Mouse (Mus musculus): ENCODE measurements at regions not wholly inside any gene's neighbourhood (a gene's known extent, or its start where the extent isn't known, plus 50 kb on each side); places are given as distances from the start of the nearest gene placed in this dataset.

DNA sequence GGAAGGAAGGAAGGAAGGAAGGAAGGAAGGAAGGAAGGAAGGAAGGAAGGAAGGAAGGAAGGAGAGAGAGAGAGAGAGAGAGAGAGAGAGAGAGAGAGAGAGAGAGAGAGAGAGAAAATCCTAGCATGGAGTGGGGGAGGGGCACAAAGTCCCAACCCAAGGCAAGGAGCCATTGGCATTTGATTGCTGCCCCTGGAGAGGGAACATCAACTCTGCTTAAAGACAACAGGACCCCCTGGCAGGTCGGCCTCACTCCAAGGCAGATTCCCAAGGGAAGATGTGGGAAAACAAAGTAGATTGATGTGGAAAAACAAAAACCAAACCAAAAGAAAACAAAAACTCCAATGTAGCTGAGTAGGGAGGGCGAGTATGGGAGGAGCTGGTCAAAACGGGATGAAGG, 49.9 kb upstream of the Fzd10 start:
- no peak for DNase-seq
- H3K27ac ChIP-seq (ENCODE audit: low read depth, low read length) = no peak overlapping the region
- H3K9me3 ChIP-seq (ENCODE audit: low read length) = no peaks in the 10 kb centered on the region
- H3K4me2 ChIP-seq (ENCODE audit: low read depth) = no peak overlapping the region
- TF ChIP-seq CTCF (IDR thresholded peaks at IDR 0.05; ENCODE audit: low read depth) = no peak
- 23% methylated on average over 3 of the region's 3 CpGs for WGBS
- H3K9ac ChIP-seq = no peak overlapping the region
- peaks cover 5% of the 10 kb centered on the region; the same call in 1 of the 2 replicates for H3K4me1 ChIP-seq (ENCODE audit: insufficient read depth)
- no peak overlapping the region for H3K4me3 ChIP-seq (ENCODE audit: low read depth, low read length)
- no peak for ATAC-seq
- H3K36me3 ChIP-seq (ENCODE audit: insufficient read depth) = no peaks in the 10 kb centered on the region
- H3K27me3 ChIP-seq (ENCODE audit: insufficient read depth, low read length) = peaks cover 12% of the 10 kb centered on the region

DNA sequence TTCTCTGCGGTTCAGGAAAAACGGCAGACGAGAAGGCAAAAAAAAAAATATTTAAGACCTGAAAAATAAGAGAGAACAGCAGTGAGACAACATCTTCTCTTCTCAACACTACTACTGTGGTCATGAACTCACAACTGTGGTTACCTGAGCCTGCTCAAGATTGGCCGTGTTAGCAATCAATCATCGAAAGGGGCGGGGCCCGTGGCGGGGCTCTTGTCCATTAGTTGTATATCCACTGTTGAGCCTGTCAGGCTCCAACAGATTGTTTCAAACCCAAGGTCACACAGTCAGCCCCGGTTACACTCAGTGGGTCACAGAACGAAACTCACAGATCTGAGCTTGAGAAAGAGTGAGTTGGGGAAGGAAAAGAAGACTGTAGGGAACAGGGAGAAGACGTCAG, 50.8 kb upstream of the Fzd10 start:
- H3K27me3 ChIP-seq (ENCODE audit: insufficient read depth, low read length) = peaks cover 12% of the 10 kb centered on the region
- no peak for DNase-seq
- H3K9ac ChIP-seq = no peak overlapping the region
- no peak overlapping the region for H3K4me3 ChIP-seq (ENCODE audit: low read depth, low read length)
- 87% methylated on average over 11 of the region's 11 CpGs for WGBS
- no peaks in the 10 kb centered on the region for H3K9me3 ChIP-seq (ENCODE audit: low read length)
- no peaks in the 10 kb centered on the region for H3K36me3 ChIP-seq (ENCODE audit: insufficient read depth)
- H3K27ac ChIP-seq (ENCODE audit: low read depth, low read length) = no peak overlapping the region
- TF ChIP-seq CTCF (IDR thresholded peaks at IDR 0.05; ENCODE audit: low read depth) = no peak
- ATAC-seq = no peak
- peaks cover 5% of the 10 kb centered on the region; the same call in 1 of the 2 replicates for H3K4me1 ChIP-seq (ENCODE audit: insufficient read depth)
- no peak overlapping the region for H3K4me2 ChIP-seq (ENCODE audit: low read depth)

DNA sequence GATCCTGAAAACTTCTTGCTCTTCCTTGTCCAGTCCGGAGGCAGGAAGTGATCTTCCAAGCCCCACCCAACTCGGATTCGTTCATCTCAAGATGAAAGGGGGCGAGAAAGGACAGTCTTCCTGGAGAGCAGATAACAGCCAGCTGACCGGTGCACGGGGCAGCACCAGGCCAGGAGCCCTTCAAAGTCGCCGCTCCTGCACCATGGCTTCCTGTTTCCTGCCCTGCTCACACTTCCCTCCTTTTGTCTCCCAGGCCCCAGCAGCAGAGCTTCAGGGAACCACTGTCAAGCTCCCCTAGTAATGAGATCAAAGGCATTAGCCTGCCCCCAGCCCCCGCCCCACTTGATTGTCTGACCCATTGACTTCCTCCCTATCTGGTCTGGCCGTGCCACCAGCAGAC, 58.6 kb upstream of the Fzd10 start:
- Histone ChIP-seq H3K9ac (no peak overlapping the region), H3K4me2 (ENCODE audit: low read depth) (no peak overlapping the region)

GRCm38 (mm10) chr5:128538646-128539045, 62.0 kb upstream of the Fzd10 start:
- no peaks in the 10 kb centered on the region for H3K4me1 ChIP-seq (ENCODE audit: insufficient read depth)
- TF ChIP-seq CTCF (IDR thresholded peaks at IDR 0.05; ENCODE audit: low read depth) = no peak
- no peak overlapping the region for H3K4me2 ChIP-seq (ENCODE audit: low read depth)
- no peaks in the 10 kb centered on the region for H3K36me3 ChIP-seq (ENCODE audit: insufficient read depth)
- 46% methylated on average over 5 of the region's 5 CpGs for WGBS
- H3K9me3 ChIP-seq (ENCODE audit: low read length) = no peaks in the 10 kb centered on the region
- no peak overlapping the region for H3K4me3 ChIP-seq (ENCODE audit: low read depth, low read length)
- DNase-seq (no peak), ATAC-seq (no peak)
- no peak overlapping the region for H3K9ac ChIP-seq
- no peaks in the 10 kb centered on the region for H3K27me3 ChIP-seq (ENCODE audit: insufficient read depth, low read length)
- H3K27ac ChIP-seq (ENCODE audit: low read depth, low read length) = no peak overlapping the region

More for the DNA sequence above, 58.6 kb upstream of the Fzd10 start:
- DNase-seq (no peak), ATAC-seq (no peak)
- H3K4me3 ChIP-seq (ENCODE audit: low read depth, low read length) = no peak overlapping the region
- WGBS = 37% methylated on average over 10 of the region's 10 CpGs
- no peaks in the 10 kb centered on the region for H3K27me3 ChIP-seq (ENCODE audit: insufficient read depth, low read length)
- H3K9me3 ChIP-seq (ENCODE audit: low read length) = no peaks in the 10 kb centered on the region
- H3K27ac ChIP-seq (ENCODE audit: low read depth, low read length) = no peak overlapping the region
- no peak for TF ChIP-seq CTCF (IDR thresholded peaks at IDR 0.05; ENCODE audit: low read depth)
- no peaks in the 10 kb centered on the region for H3K36me3 ChIP-seq (ENCODE audit: insufficient read depth)
- no peaks in the 10 kb centered on the region for H3K4me1 ChIP-seq (ENCODE audit: insufficient read depth)

GRCm38 (mm10) chr5:128537218-128537617, 63.4 kb upstream of the Fzd10 start:
- no peaks in the 10 kb centered on the region for H3K9me3 ChIP-seq (ENCODE audit: low read length)
- WGBS = 63% methylated on average over 12 of the region's 12 CpGs

GRCm38 (mm10) chr5:128536393-128536792, 64.3 kb upstream of the Fzd10 start:
- Histone ChIP-seq H3K36me3 (ENCODE audit: insufficient read depth) (no peaks in the 10 kb centered on the region), H3K27ac (ENCODE audit: low read depth, low read length) (no peak overlapping the region; the same call in 1 of the 2 replicates), H3K27me3 (ENCODE audit: insufficient read depth, low read length) (no peaks in the 10 kb centered on the region), H3K9me3 (ENCODE audit: low read length) (no peaks in the 10 kb centered on the region), H3K4me2 (ENCODE audit: low read depth) (peak overlapping the region; percentile 39), H3K4me3 (ENCODE audit: low read depth, low read length) (no peak overlapping the region), H3K9ac (peak overlapping the region; percentile 18; the same call in 1 of the 2 replicates), H3K4me1 (ENCODE audit: insufficient read depth) (no peaks in the 10 kb centered on the region)
- WGBS = 20% methylated on average over 8 of the region's 8 CpGs
- no peak for TF ChIP-seq CTCF (IDR thresholded peaks at IDR 0.05; ENCODE audit: low read depth)
- peak; percentile 25; the same call in 1 of the 2 replicates for ATAC-seq
- DNase-seq = peak; percentile 64

More at GRCm38 (mm10) chr5:128537218-128537617, 63.4 kb upstream of the Fzd10 start:
- peak; percentile 27 for DNase-seq
- H3K4me1 ChIP-seq (ENCODE audit: insufficient read depth) = no peaks in the 10 kb centered on the region
- H3K27me3 ChIP-seq (ENCODE audit: insufficient read depth, low read length) = no peaks in the 10 kb centered on the region
- H3K4me2 ChIP-seq (ENCODE audit: low read depth) = peak overlapping the region; percentile 39
- H3K4me3 ChIP-seq (ENCODE audit: low read depth, low read length) = no peak overlapping the region
- no peak for TF ChIP-seq CTCF (IDR thresholded peaks at IDR 0.05; ENCODE audit: low read depth)
- H3K9ac ChIP-seq = peak overlapping the region; percentile 18; the same call in 1 of the 2 replicates
- peak; percentile 79 for ATAC-seq
- no peaks in the 10 kb centered on the region for H3K36me3 ChIP-seq (ENCODE audit: insufficient read depth)
- H3K27ac ChIP-seq (ENCODE audit: low read depth, low read length) = no peak overlapping the region

GRCm38 (mm10) chr5:128527241-128527640, 73.4 kb upstream of the Fzd10 start:
- Histone ChIP-seq H3K4me3 (ENCODE audit: low read depth, low read length) (no peak overlapping the region), H3K9ac (no peak overlapping the region), H3K4me2 (ENCODE audit: low read depth) (no peak overlapping the region), H3K36me3 (ENCODE audit: insufficient read depth) (no peaks in the 10 kb centered on the region), H3K4me1 (ENCODE audit: insufficient read depth) (no peaks in the 10 kb centered on the region), H3K9me3 (ENCODE audit: low read length) (no peaks in the 10 kb centered on the region), H3K27ac (ENCODE audit: low read depth, low read length) (no peak overlapping the region), H3K27me3 (ENCODE audit: insufficient read depth, low read length) (peaks cover 3% of the 10 kb centered on the region; the same call in 1 of the 2 replicates)
- 28% methylated on average over 8 of the region's 9 CpGs for WGBS
- no peak for ATAC-seq
- no peak for DNase-seq
- TF ChIP-seq CTCF (IDR thresholded peaks at IDR 0.05; ENCODE audit: low read depth) = no peak; the same call in 1 of the 2 replicates
